Mouse (Mus musculus): ENCODE measurements at regions not wholly inside any gene's neighbourhood (a gene's known extent, or its start where the extent isn't known, plus 50 kb on each side); places are given as distances from the start of the nearest gene placed in this dataset.

DNA sequence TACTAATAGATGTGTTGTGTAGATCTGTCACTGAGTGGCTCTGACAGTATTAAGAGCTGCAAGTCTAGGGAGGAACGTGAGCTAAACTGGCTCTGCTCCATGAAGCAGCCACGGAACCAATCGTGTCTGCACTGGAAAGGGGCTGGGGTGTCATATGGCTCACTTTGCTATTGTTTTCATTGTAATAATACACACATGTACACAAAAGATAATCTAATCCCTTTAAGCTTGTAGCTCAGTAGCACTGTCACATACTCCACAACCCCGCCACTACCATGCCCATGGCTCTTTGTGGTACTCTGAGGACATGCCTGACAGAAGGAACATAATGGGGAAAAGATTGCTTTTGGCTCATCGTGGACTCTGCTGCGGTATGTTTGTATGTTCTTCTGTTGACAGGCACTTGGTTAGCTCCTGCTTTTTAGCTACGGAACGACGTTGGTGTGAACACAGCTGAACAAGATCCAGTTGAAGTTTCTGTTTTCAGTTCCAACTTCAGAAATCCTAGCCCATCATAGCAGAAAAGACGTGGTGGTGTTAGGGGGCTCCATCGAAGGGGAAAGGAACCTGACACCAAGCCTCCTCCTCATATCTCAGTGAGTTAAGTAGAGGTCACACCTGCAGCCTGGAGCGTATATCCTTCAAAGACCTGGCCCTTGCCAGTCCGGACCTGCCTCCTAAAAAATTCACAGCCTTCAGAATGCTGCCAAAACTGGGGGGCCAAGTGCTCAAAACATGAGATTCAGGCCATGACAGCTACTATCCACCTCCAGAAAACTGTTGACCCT lies 159.6 kb upstream of the Fam19a5 start:
- H3K27me3 ChIP-seq (ENCODE audit: control insufficient read depth, insufficient read depth, low read length): no peaks in the 10 kb centered on the region
- H3K9me3 ChIP-seq (replicated peaks; ENCODE audit: control insufficient read depth, low read length): peaks cover 7% of the 10 kb centered on the region; the same call in 1 of the 2 replicates
- no peaks in the 10 kb centered on the region for H3K36me3 ChIP-seq (replicated peaks; ENCODE audit: control insufficient read depth, insufficient read depth, low read length)
- no peaks in the 10 kb centered on the region for H3K4me1 ChIP-seq (ENCODE audit: control insufficient read depth, insufficient read depth)
- 66% methylated on average over 13 of the region's 13 CpGs for WGBS
- no peak overlapping the region for H3K4me3 ChIP-seq (ENCODE audit: low read depth, low read length)
- ATAC-seq (ENCODE audit: insufficient read depth, low read depth) (no peak), DNase-seq (ENCODE audit: low spot score) (no peak)
- no peak overlapping the region for H3K4me2 ChIP-seq (ENCODE audit: low read depth, low read length)
- no peak overlapping the region for H3K9ac ChIP-seq (replicated peaks; ENCODE audit: low read depth, low read length)
- no peak overlapping the region for H3K27ac ChIP-seq (ENCODE audit: low read depth)
- TF ChIP-seq EP300 (IDR thresholded peaks at IDR 0.05; ENCODE audit: low read depth) (no peak), CTCF (IDR thresholded peaks at IDR 0.05; ENCODE audit: low read depth) (no peak)

DNA sequence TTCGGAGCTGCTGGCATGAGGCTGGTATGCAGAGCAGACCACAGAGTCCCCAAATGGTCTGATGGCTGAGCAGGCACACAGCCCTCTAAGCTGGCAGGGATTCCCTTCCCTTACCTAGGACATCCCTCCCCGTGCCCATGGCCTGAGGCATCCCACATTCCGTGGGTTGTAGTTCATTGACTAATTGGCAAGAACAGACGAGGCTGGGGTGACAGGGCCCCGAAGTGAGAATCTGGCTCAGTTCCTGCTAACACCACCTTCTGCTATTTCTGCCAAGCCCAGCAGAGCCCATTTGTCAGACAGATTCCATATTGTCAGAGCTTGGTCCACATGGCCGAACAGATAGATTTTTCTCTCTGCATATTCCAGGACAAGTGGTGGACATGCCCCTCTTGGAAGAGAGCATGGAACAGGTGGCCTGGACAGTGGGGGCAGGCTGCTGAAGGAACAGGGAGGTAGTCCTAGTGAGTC lies 157.6 kb upstream of the Fam19a5 start:
- ATAC-seq (ENCODE audit: insufficient read depth, low read depth): no peak
- 73% methylated on average over 6 of the region's 6 CpGs for WGBS

DNA sequence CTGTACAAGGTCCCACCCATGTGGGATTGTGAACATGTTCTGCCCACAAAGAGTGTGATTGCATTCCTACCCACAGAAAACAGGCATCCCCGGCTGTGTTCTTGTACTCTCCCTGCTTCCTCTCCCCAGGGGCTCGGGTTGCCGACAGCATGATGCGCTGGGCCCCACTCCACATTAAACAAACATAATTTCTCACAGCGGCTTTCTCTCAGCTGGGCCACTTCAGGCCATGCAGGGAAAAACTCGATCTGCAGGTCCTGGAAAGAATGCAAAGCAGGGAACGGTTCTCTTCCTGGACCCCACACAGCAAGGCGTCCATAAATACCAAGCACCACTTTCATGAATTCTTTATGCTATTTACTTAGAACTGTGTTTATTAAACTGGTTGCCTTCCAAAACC lies 152.7 kb upstream of the Fam19a5 start:
- H3K27ac ChIP-seq (ENCODE audit: low read depth): no peak overlapping the region

More for the DNA sequence above, 157.6 kb upstream of the Fam19a5 start:
- no peak for DNase-seq (ENCODE audit: low spot score)
- no peak for TF ChIP-seq EP300 (IDR thresholded peaks at IDR 0.05; ENCODE audit: low read depth)
- TF ChIP-seq CTCF (IDR thresholded peaks at IDR 0.05; ENCODE audit: low read depth): no peak
- Histone ChIP-seq H3K4me1 (ENCODE audit: control insufficient read depth, insufficient read depth) (no peaks in the 10 kb centered on the region), H3K4me3 (ENCODE audit: low read depth, low read length) (no peak overlapping the region), H3K27ac (ENCODE audit: low read depth) (no peak overlapping the region), H3K9me3 (replicated peaks; ENCODE audit: control insufficient read depth, low read length) (peaks cover 7% of the 10 kb centered on the region; the same call in 1 of the 2 replicates), H3K4me2 (ENCODE audit: low read depth, low read length) (no peak overlapping the region), H3K27me3 (ENCODE audit: control insufficient read depth, insufficient read depth, low read length) (no peaks in the 10 kb centered on the region), H3K9ac (replicated peaks; ENCODE audit: low read depth, low read length) (no peak overlapping the region), H3K36me3 (replicated peaks; ENCODE audit: control insufficient read depth, insufficient read depth, low read length) (no peaks in the 10 kb centered on the region)

DNA sequence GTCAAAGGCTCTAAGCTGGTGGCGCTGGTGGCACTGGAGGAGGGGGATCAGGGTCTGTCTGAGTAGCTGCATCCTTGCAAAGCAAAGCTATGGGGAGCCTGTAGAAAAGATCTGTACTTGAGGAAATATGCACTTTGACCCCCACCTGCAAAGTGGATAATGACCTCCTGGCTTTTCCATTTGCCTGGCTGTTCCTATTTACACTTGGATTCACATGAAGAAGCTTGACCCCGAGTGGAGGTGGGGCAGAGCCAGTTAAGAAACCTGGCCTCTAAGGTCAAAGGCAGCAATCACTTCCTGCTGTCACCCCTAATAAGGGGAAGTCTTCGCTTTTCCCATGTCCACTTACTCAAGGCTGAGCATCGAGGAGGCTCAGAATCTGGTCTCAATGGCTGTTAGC lies 145.7 kb upstream of the Fam19a5 start:
- Histone ChIP-seq H3K4me2 (ENCODE audit: low read depth, low read length) (no peak overlapping the region), H3K27ac (ENCODE audit: low read depth) (no peak overlapping the region), H3K27me3 (ENCODE audit: control insufficient read depth, insufficient read depth, low read length) (no peaks in the 10 kb centered on the region), H3K9ac (replicated peaks; ENCODE audit: low read depth, low read length) (no peak overlapping the region), H3K4me3 (ENCODE audit: low read depth, low read length) (no peak overlapping the region), H3K9me3 (replicated peaks; ENCODE audit: control insufficient read depth, low read length) (0 out of 2 replicates have a peak, but pooled peaks cover 3% of the 10 kb centered on the region), H3K36me3 (replicated peaks; ENCODE audit: control insufficient read depth, insufficient read depth, low read length) (no peaks in the 10 kb centered on the region), H3K4me1 (ENCODE audit: control insufficient read depth, insufficient read depth) (no peaks in the 10 kb centered on the region)
- 71% methylated on average over 4 of the region's 4 CpGs for WGBS
- DNase-seq (ENCODE audit: low spot score): no peak
- no peak for ATAC-seq (ENCODE audit: insufficient read depth, low read depth)
- TF ChIP-seq CTCF (IDR thresholded peaks at IDR 0.05; ENCODE audit: low read depth) (no peak), EP300 (IDR thresholded peaks at IDR 0.05; ENCODE audit: low read depth) (no peak)

More for the DNA sequence above, 152.7 kb upstream of the Fam19a5 start:
- no peaks in the 10 kb centered on the region for H3K27me3 ChIP-seq (ENCODE audit: control insufficient read depth, insufficient read depth, low read length)
- peaks cover 7% of the 10 kb centered on the region; the same call in 1 of the 2 replicates for H3K9me3 ChIP-seq (replicated peaks; ENCODE audit: control insufficient read depth, low read length)
- ATAC-seq (ENCODE audit: insufficient read depth, low read depth): no peak
- no peaks in the 10 kb centered on the region for H3K4me1 ChIP-seq (ENCODE audit: control insufficient read depth, insufficient read depth)
- no peak overlapping the region for H3K9ac ChIP-seq (replicated peaks; ENCODE audit: low read depth, low read length)
- WGBS: 52% methylated on average over 8 of the region's 8 CpGs
- TF ChIP-seq EP300 (IDR thresholded peaks at IDR 0.05; ENCODE audit: low read depth) (no peak), CTCF (IDR thresholded peaks at IDR 0.05; ENCODE audit: low read depth) (no peak)
- no peak overlapping the region for H3K4me3 ChIP-seq (ENCODE audit: low read depth, low read length)
- H3K36me3 ChIP-seq (replicated peaks; ENCODE audit: control insufficient read depth, insufficient read depth, low read length): no peaks in the 10 kb centered on the region
- H3K4me2 ChIP-seq (ENCODE audit: low read depth, low read length): no peak overlapping the region
- DNase-seq (ENCODE audit: low spot score): no peak

DNA sequence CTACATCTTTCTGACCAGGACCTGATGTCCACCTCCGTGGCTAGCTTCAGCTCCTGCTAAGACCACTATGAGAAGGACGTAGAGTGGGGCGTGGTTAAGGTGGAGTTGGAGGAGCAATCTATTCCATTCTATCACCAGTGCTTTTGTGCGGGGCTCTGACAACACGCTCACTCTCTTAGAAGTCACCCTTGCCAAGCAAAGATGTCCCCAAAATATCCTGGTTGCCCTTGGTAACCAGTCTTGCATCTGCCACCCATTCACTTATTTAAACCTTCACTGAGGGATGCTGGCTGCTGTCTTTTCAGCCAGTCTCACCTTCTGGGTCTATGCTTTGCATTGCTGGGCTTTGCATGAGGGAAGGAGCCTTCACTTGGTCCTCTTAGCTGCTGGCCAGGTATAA lies 138.4 kb upstream of the Fam19a5 start:
- H3K36me3 ChIP-seq (replicated peaks; ENCODE audit: control insufficient read depth, insufficient read depth, low read length): no peaks in the 10 kb centered on the region
- no peak overlapping the region for H3K27ac ChIP-seq (ENCODE audit: low read depth)
- H3K4me2 ChIP-seq (ENCODE audit: low read depth, low read length): no peak overlapping the region
- no peaks in the 10 kb centered on the region for H3K4me1 ChIP-seq (ENCODE audit: control insufficient read depth, insufficient read depth)
- H3K9ac ChIP-seq (replicated peaks; ENCODE audit: low read depth, low read length): no peak overlapping the region
- ATAC-seq (ENCODE audit: insufficient read depth, low read depth) (no peak), DNase-seq (ENCODE audit: low spot score) (no peak)
- H3K4me3 ChIP-seq (ENCODE audit: low read depth, low read length): no peak overlapping the region
- WGBS: 77% methylated on average over 5 of the region's 5 CpGs
- no peaks in the 10 kb centered on the region for H3K9me3 ChIP-seq (replicated peaks; ENCODE audit: control insufficient read depth, low read length)
- no peak for TF ChIP-seq CTCF (IDR thresholded peaks at IDR 0.05; ENCODE audit: low read depth)
- TF ChIP-seq EP300 (IDR thresholded peaks at IDR 0.05; ENCODE audit: low read depth): no peak
- H3K27me3 ChIP-seq (ENCODE audit: control insufficient read depth, insufficient read depth, low read length): no peaks in the 10 kb centered on the region

All from heart, postnatal 0 days (tissue).